Mouse (Mus musculus): Measurements from ENCODE around the gene Nfil3. TPM values are rescaled to one million over a fixed set of nuclear protein-coding genes. Genes with fewer than 3 reads are reported as not detected.
A peak's percentile ranks its signal among the peaks of the same experiment; 100 is the strongest.

The Nfil3 gene
- polyA plus RNA-seq, 1 experiment: 18.8 TPM

GRCm38 (mm10) chr13:52929209-52930171 lies 51.4 kb downstream of the Nfil3 start, which contains the start of gene Auh:
Auh (minus strand) TSS chr13:52929681.
- Histone ChIP-seq H3ac (ENCODE audit: control insufficient read depth, insufficient read length, low read depth) (peak within 1 kb of the TSS; percentile 76), H3K36me3 (ENCODE audit: control insufficient read depth, insufficient read depth) (no peaks in the 10 kb centered on the region), H3K79me2 (ENCODE audit: control insufficient read depth, insufficient read depth) (no peaks in the 10 kb centered on the region), H3K4me3 (ENCODE audit: insufficient read depth, poor library complexity, severe bottlenecking) (peak within 1 kb of the TSS; percentile 50), H3K27me3 (ENCODE audit: control insufficient read depth, insufficient read depth, insufficient read length) (no peaks in the 10 kb centered on the region), H3K79me3 (ENCODE audit: low read depth) (peaks cover 2% of the 10 kb centered on the region)
- TF ChIP-seq FOSL1 (IDR thresholded peaks at IDR 0.05; ENCODE audit: insufficient read depth, low read length, poor library complexity, severe bottlenecking): no peak
- TF ChIP-seq MAX (IDR thresholded peaks at IDR 0.05): no peak
- no peak for TF ChIP-seq MYOD1 (IDR thresholded peaks at IDR 0.05; ENCODE audit: control insufficient read depth, insufficient read length, low read depth)
- no peak for TF ChIP-seq CTCF (IDR thresholded peaks at IDR 0.05; ENCODE audit: control insufficient read depth, insufficient read depth, insufficient read length)

DNA sequence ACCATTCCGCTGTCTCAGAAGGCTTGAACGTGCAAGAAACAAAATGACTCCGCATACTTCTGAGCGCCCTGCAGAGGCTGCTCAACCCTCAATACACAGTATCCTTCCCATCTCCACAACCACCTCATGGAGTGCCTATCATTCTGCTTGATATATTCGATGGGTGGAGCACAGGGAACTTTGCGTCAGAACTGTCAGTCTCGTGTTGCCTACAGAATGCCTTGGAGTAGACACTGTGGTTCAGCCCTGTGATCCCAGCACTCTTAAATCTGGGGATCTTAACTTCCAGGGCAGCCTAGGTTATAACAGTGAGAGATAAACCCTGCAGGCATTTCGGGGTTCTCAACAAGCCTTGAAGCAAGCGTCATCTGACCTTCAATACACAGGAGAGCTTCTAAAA lies 52.5 kb downstream of the Nfil3 start:
- H3K79me3 ChIP-seq (ENCODE audit: low read depth): peaks cover 2% of the 10 kb centered on the region
- no peak overlapping the region for H3ac ChIP-seq (ENCODE audit: control insufficient read depth, insufficient read length, low read depth)
- TF ChIP-seq MAX (IDR thresholded peaks at IDR 0.05): no peak
- TF ChIP-seq MYOD1 (IDR thresholded peaks at IDR 0.05; ENCODE audit: control insufficient read depth, insufficient read length, low read depth): no peak
- no peak for TF ChIP-seq CTCF (IDR thresholded peaks at IDR 0.05; ENCODE audit: control insufficient read depth, insufficient read depth, insufficient read length)
- no peak for TF ChIP-seq FOSL1 (IDR thresholded peaks at IDR 0.05; ENCODE audit: insufficient read depth, low read length, poor library complexity, severe bottlenecking)
- no peak for TF ChIP-seq MYOG (IDR thresholded peaks at IDR 0.05; ENCODE audit: control insufficient read depth, extremely low read depth, insufficient read length)
- TF ChIP-seq CEBPB (IDR thresholded peaks at IDR 0.05; ENCODE audit: low read depth): no peak
- no peak for TF ChIP-seq USF1 (IDR thresholded peaks at IDR 0.05; ENCODE audit: low read depth)
- no peak overlapping the region for H3K4me3 ChIP-seq (ENCODE audit: insufficient read depth, poor library complexity, severe bottlenecking)
- H3K27me3 ChIP-seq (ENCODE audit: control insufficient read depth, insufficient read depth, insufficient read length): no peaks in the 10 kb centered on the region
- no peaks in the 10 kb centered on the region for H3K36me3 ChIP-seq (ENCODE audit: control insufficient read depth, insufficient read depth)
- no peaks in the 10 kb centered on the region for H3K79me2 ChIP-seq (ENCODE audit: control insufficient read depth, insufficient read depth)

GRCm38 (mm10) chr13:52924457-52924856 lies 56.4 kb downstream of the Nfil3 start:
- peaks cover 2% of the 10 kb centered on the region for H3K79me3 ChIP-seq (ENCODE audit: low read depth)
- H3K4me3 ChIP-seq (ENCODE audit: insufficient read depth, poor library complexity, severe bottlenecking): no peak overlapping the region

GRCm38 (mm10) chr13:52921966-52922365 lies 58.9 kb downstream of the Nfil3 start:
- no peak overlapping the region for H3ac ChIP-seq (ENCODE audit: control insufficient read depth, insufficient read length, low read depth)
- H3K36me3 ChIP-seq (ENCODE audit: control insufficient read depth, insufficient read depth): no peaks in the 10 kb centered on the region
- no peak for TF ChIP-seq USF1 (IDR thresholded peaks at IDR 0.05; ENCODE audit: low read depth)
- TF ChIP-seq FOSL1 (IDR thresholded peaks at IDR 0.05; ENCODE audit: insufficient read depth, low read length, poor library complexity, severe bottlenecking): no peak
- TF ChIP-seq CEBPB (IDR thresholded peaks at IDR 0.05; ENCODE audit: low read depth): no peak
- TF ChIP-seq MYOD1 (IDR thresholded peaks at IDR 0.05; ENCODE audit: control insufficient read depth, insufficient read length, low read depth): no peak
- no peak for TF ChIP-seq MAX (IDR thresholded peaks at IDR 0.05)
- no peak for TF ChIP-seq CTCF (IDR thresholded peaks at IDR 0.05; ENCODE audit: control insufficient read depth, insufficient read depth, insufficient read length)
- no peak for TF ChIP-seq MYOG (IDR thresholded peaks at IDR 0.05; ENCODE audit: control insufficient read depth, extremely low read depth, insufficient read length)
- no peaks in the 10 kb centered on the region for H3K79me2 ChIP-seq (ENCODE audit: control insufficient read depth, insufficient read depth)
- H3K79me3 ChIP-seq (ENCODE audit: low read depth): no peaks in the 10 kb centered on the region
- H3K4me3 ChIP-seq (ENCODE audit: insufficient read depth, poor library complexity, severe bottlenecking): no peak overlapping the region
- H3K27me3 ChIP-seq (ENCODE audit: control insufficient read depth, insufficient read depth, insufficient read length): no peaks in the 10 kb centered on the region

More at GRCm38 (mm10) chr13:52924457-52924856, 56.4 kb downstream of the Nfil3 start:
- H3K27me3 ChIP-seq (ENCODE audit: control insufficient read depth, insufficient read depth, insufficient read length): no peaks in the 10 kb centered on the region
- no peaks in the 10 kb centered on the region for H3K36me3 ChIP-seq (ENCODE audit: control insufficient read depth, insufficient read depth)
- H3K79me2 ChIP-seq (ENCODE audit: control insufficient read depth, insufficient read depth): no peaks in the 10 kb centered on the region
- H3ac ChIP-seq (ENCODE audit: control insufficient read depth, insufficient read length, low read depth): no peak overlapping the region
- TF ChIP-seq USF1 (IDR thresholded peaks at IDR 0.05; ENCODE audit: low read depth): no peak
- TF ChIP-seq CEBPB (IDR thresholded peaks at IDR 0.05; ENCODE audit: low read depth): no peak
- TF ChIP-seq MYOG (IDR thresholded peaks at IDR 0.05; ENCODE audit: control insufficient read depth, extremely low read depth, insufficient read length): no peak
- TF ChIP-seq CTCF (IDR thresholded peaks at IDR 0.05; ENCODE audit: control insufficient read depth, insufficient read depth, insufficient read length): no peak
- TF ChIP-seq FOSL1 (IDR thresholded peaks at IDR 0.05; ENCODE audit: insufficient read depth, low read length, poor library complexity, severe bottlenecking): no peak
- TF ChIP-seq MYOD1 (IDR thresholded peaks at IDR 0.05; ENCODE audit: control insufficient read depth, insufficient read length, low read depth): no peak
- TF ChIP-seq MAX (IDR thresholded peaks at IDR 0.05): no peak

- H3ac ChIP-seq (ENCODE audit: control insufficient read depth, insufficient read length, low read depth): no peak overlapping the region
- no peak overlapping the region for H3K4me3 ChIP-seq (ENCODE audit: insufficient read depth, poor library complexity, severe bottlenecking)
- no peaks in the 10 kb centered on the region for H3K36me3 ChIP-seq (ENCODE audit: control insufficient read depth, insufficient read depth)
- H3K27me3 ChIP-seq (ENCODE audit: control insufficient read depth, insufficient read depth, insufficient read length): no peaks in the 10 kb centered on the region
- H3K79me3 ChIP-seq (ENCODE audit: low read depth): no peaks in the 10 kb centered on the region
- TF ChIP-seq FOSL1 (IDR thresholded peaks at IDR 0.05; ENCODE audit: insufficient read depth, low read length, poor library complexity, severe bottlenecking) (no peak), MYOD1 (IDR thresholded peaks at IDR 0.05; ENCODE audit: control insufficient read depth, insufficient read length, low read depth) (no peak), MAX (IDR thresholded peaks at IDR 0.05) (no peak), CTCF (IDR thresholded peaks at IDR 0.05; ENCODE audit: control insufficient read depth, insufficient read depth, insufficient read length) (no peak), USF1 (IDR thresholded peaks at IDR 0.05; ENCODE audit: low read depth) (no peak), CEBPB (IDR thresholded peaks at IDR 0.05; ENCODE audit: low read depth) (no peak), MYOG (IDR thresholded peaks at IDR 0.05; ENCODE audit: control insufficient read depth, extremely low read depth, insufficient read length) (no peak)
- no peaks in the 10 kb centered on the region for H3K79me2 ChIP-seq (ENCODE audit: control insufficient read depth, insufficient read depth)
Observed at GRCm38 (mm10) chr13:52921065-52921825, 59.6 kb downstream of the Nfil3 start.
